Mouse (Mus musculus) liver, postnatal 0 days (tissue): ENCODE data around the gene Cbl. TPM values are rescaled to one million over a fixed set of nuclear protein-coding genes. Genes with fewer than 3 reads are reported as not detected.

Source experiments
- ATAC-seq: fragments of 200-750 bp; cut with Nextera tagmentation; 2 replicates; pipeline ENCODE4 v1.8.0; 2017; ENCODE audit warnings: mild to moderate bottlenecking, moderate library complexity
- DNase-seq: peaks from one replicate; pipeline ENCODE4 v3.0.0-alpha.2; 2016
- H3K27ac ChIP-seq: fragments of 300-500 bp; sonication (generic); 2 replicates; pipeline ENCODE4 v1.5.1; 2014; ENCODE audit warnings: antibody characterized with exemption, moderate library complexity, mild to moderate bottlenecking, low read depth
- H3K27me3 ChIP-seq: fragments of 300-500 bp; sonication (generic); 2 replicates; pipeline ENCODE4 v1.6.1; 2014; ENCODE audit warnings: low read length, control low read depth, mixed read lengths; ENCODE audit not compliant: insufficient read depth
- H3K36me3 ChIP-seq: fragments of 300-500 bp; sonication (generic); replicated peaks from 2 replicates; pipeline ENCODE4 v1.6.1; 2014; ENCODE audit warnings: mild to moderate bottlenecking, control low read depth, low read length, moderate library complexity, mixed read lengths; ENCODE audit not compliant: insufficient read depth
- H3K4me1 ChIP-seq: fragments of 300-500 bp; sonication (generic); 2 replicates; pipeline ENCODE4 v1.6.1; 2014; ENCODE audit warnings: antibody characterized with exemption, mild to moderate bottlenecking, control low read depth; ENCODE audit not compliant: insufficient read depth
- H3K4me2 ChIP-seq: fragments of 300-500 bp; sonication (generic); 2 replicates; pipeline ENCODE4 v1.6.1; 2014; ENCODE audit warnings: low read depth, mild to moderate bottlenecking, low read length, moderate library complexity, mixed read lengths
- H3K4me3 ChIP-seq: fragments of 300-500 bp; sonication (generic); 2 replicates; pipeline ENCODE4 v1.5.1; 2014; ENCODE audit warnings: low read depth, low read length
- H3K9ac ChIP-seq: fragments of 300-500 bp; sonication (generic); replicated peaks from 2 replicates; pipeline ENCODE4 v1.6.1; 2014; ENCODE audit warnings: mild to moderate bottlenecking, moderate library complexity
- H3K9me3 ChIP-seq: fragments of 300-500 bp; sonication (generic); 2 replicates; pipeline ENCODE4 v1.6.1; 2016; ENCODE audit warnings: mild to moderate bottlenecking, control low read depth, low read length, mixed read lengths
- CTCF ChIP-seq: sonication (generic); IDR thresholded peaks from 2 replicates; pipeline ENCODE4 v1.5.1; 2016; ENCODE audit warnings: antibody characterized with exemption, low read depth
- EP300 ChIP-seq: IDR thresholded peaks from 2 replicates; pipeline ENCODE4 v1.6.1; 2016; ENCODE audit warnings: antibody characterized with exemption, low read depth, mild to moderate bottlenecking
- WGBS: fragments of 180-500 bp; shearing (Covaris S2); extraction: QIAGEN DNeasy Blood & Tissue Kit; methylation state at CpG from one replicate; pipeline ENCODE4 v1.1.7; 2014; ENCODE audit not compliant: insufficient replicate concordance; 5-methylcytosine and 5-hydroxymethylcytosine counted together
- polyA plus RNA-seq: library from polyadenylated mRNA; unstranded; fragments of >200 nt; fragmentation: Nextera tagmentation; extraction: Ambion mirVana; gene quantifications from 2 replicates; pipeline ENCODE4 v1.2.1, GENCODE M21; 2015

Cbl gene
- polyA plus RNA-seq, 1 experiment from 2014 or later: 4.0 TPM

DNA sequence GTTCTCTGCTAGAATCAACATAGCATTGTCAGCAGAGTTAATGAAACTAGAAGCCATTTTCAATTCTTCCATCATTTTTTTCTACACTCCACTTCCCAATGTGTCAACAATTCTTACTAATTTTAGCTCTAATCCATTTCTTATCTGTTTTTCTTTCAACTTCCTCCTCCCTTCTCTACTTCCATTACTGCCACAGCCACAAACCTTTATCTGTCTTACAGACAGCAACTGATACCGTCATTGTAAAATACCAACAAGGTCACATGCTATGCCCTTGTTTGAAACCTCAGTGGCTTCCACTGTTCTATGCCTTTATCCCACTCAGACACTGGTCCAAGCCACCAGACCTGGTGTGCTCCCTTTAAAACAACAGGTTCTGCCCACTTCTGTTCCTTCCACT, 39.8 kb downstream of the Cbl start:
- H3K9ac ChIP-seq: no peak overlapping the region
- no peaks in the 10 kb centered on the region for H3K9me3 ChIP-seq
- no peak overlapping the region for H3K4me2 ChIP-seq
- TF ChIP-seq CTCF: no peak
- DNase-seq (no peak), ATAC-seq (no peak)
- H3K27me3 ChIP-seq: no peaks in the 10 kb centered on the region
- no peak overlapping the region for H3K27ac ChIP-seq
- 20% methylated on average over 1 of the region's 1 CpGs for WGBS
- H3K36me3 ChIP-seq: peaks cover 14% of the 10 kb centered on the region
- no peak overlapping the region for H3K4me3 ChIP-seq
- H3K4me1 ChIP-seq: peaks cover 7% of the 10 kb centered on the region

DNA sequence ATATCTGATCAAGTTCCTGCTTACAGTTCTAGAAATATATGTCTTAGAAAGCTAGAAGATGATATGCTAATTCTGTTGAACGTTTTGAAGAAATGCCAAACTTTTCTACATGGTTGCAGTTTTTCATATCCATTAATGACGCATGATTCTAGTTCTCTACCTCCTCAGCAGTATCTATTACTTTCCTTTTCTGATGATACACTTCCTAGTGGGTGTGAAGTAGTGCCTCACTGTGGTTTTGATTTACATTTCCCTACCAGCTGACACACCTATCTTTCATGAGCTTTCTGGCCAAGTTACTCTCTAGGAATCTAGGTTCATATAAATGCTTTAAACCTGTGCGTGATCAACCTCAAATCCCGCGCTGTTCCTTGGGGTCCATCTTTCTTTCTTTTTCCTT, 41.1 kb downstream of the Cbl start:
- no peak overlapping the region for H3K4me2 ChIP-seq
- no peak for ATAC-seq
- 89% methylated on average over 5 of the region's 5 CpGs for WGBS

DNA sequence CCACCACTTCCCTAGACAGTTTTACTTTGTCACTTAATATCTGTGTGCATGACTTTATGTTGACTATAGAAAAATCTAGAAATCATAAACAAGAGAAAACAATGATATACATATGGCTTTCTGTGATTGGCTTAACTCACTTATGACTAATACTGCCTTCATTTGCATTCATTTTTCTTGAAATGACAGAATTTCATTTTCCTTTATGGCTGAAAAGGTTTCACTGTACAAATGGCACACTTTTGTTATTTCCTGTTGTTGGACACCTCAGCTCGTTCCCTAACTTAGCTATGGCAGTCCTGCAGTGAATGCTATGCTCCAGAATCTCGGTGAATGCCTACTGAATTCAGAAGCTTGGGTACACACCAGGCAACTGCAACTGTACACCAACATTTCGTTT, 41.5 kb downstream of the Cbl start:
- peaks cover 7% of the 10 kb centered on the region for H3K4me1 ChIP-seq

More for the DNA sequence above, 41.1 kb downstream of the Cbl start:
- Histone ChIP-seq H3K9me3 (no peaks in the 10 kb centered on the region), H3K36me3 (peaks cover 10% of the 10 kb centered on the region; the same call in 1 of the 2 replicates), H3K27me3 (no peaks in the 10 kb centered on the region), H3K4me3 (no peak overlapping the region), H3K4me1 (peaks cover 7% of the 10 kb centered on the region), H3K9ac (no peak overlapping the region), H3K27ac (no peak overlapping the region)
- no peak for TF ChIP-seq CTCF
- no peak for TF ChIP-seq EP300
- no peak for DNase-seq

GRCm38 (mm10) chr9:44191166-44191565, 42.7 kb downstream of the Cbl start:
- H3K9ac ChIP-seq: no peak overlapping the region

More for the DNA sequence above, 41.5 kb downstream of the Cbl start:
- Histone ChIP-seq H3K9me3 (no peaks in the 10 kb centered on the region), H3K27ac (no peak overlapping the region), H3K4me2 (no peak overlapping the region), H3K27me3 (no peaks in the 10 kb centered on the region), H3K9ac (no peak overlapping the region), H3K4me3 (no peak overlapping the region), H3K36me3 (peaks cover 8% of the 10 kb centered on the region; the same call in 1 of the 2 replicates)
- ATAC-seq (no peak), DNase-seq (no peak)
- TF ChIP-seq EP300 (no peak), CTCF (no peak)
- 69% methylated on average over 3 of the region's 3 CpGs for WGBS

DNA sequence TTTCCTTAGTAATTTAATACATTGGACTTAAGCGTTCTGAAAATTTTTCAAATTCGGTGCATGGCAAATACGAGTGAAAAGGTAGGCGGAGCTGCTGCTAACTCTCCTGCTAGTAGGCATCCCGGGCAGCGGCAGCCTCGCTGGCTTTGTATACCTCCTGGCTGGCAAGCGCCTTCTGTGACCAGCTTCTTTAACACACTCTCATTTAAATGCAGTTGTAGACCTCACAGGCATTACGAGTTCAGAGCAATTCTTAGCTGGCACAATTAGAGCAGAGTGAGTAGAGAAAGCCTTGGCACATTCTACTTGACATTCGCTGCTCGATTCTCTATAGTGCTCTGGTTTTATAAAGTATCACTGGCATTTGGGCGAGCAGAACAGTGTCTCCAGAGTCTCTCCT, 45.6 kb downstream of the Cbl start:
- TF ChIP-seq EP300 (no peak), CTCF (no peak)
- Histone ChIP-seq H3K4me3 (no peak overlapping the region), H3K27ac (no peak overlapping the region), H3K27me3 (no peaks in the 10 kb centered on the region), H3K9ac (no peak overlapping the region), H3K4me2 (no peak overlapping the region), H3K36me3 (0 out of 2 replicates have a peak, but pooled peaks cover 8% of the 10 kb centered on the region), H3K9me3 (no peaks in the 10 kb centered on the region), H3K4me1 (no peaks in the 10 kb centered on the region)
- ATAC-seq: no peak
- 78% methylated on average over 12 of the region's 12 CpGs for WGBS
- no peak for DNase-seq

More at GRCm38 (mm10) chr9:44191166-44191565, 42.7 kb downstream of the Cbl start:
- Histone ChIP-seq H3K4me2 (no peak overlapping the region), H3K27me3 (no peaks in the 10 kb centered on the region), H3K36me3 (peaks cover 8% of the 10 kb centered on the region; the same call in 1 of the 2 replicates), H3K4me3 (no peak overlapping the region), H3K27ac (0 out of 2 replicates have a peak overlapping the region, but pooled peaks have one; percentile 11), H3K9me3 (no peaks in the 10 kb centered on the region), H3K4me1 (peaks cover 7% of the 10 kb centered on the region)
- ATAC-seq (no peak), DNase-seq (no peak)
- TF ChIP-seq CTCF: no peak
- peak; percentile 61; the same call in 1 of the 2 replicates for TF ChIP-seq EP300
- WGBS: 57% methylated on average over 3 of the region's 3 CpGs

DNA sequence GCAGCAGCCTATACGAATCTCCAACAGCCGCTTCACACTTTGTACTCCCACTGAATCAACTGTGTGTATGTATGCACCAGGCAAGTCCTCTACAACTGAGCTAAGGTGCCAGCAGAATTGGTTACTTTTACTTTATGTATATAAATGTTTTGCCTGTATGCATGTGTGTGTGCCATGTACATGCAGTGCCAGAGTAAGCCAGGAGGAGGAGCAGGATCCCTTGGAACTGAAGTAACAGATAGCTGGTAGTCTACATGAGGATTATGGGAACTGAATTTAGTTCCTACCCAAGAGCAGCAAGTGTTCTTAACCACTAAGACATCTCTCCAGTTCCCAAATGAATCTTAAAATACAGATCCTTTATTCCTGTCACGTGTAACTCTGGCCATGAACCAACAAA, 51.6 kb downstream of the Cbl start:
- H3K27ac ChIP-seq: no peak overlapping the region
- WGBS: 76% methylated on average over 3 of the region's 3 CpGs
- TF ChIP-seq CTCF: peak; percentile 76
- no peak for TF ChIP-seq EP300
- H3K36me3 ChIP-seq: no peaks in the 10 kb centered on the region
- H3K9me3 ChIP-seq: no peaks in the 10 kb centered on the region
- H3K4me2 ChIP-seq: no peak overlapping the region
- H3K9ac ChIP-seq: no peak overlapping the region
- no peaks in the 10 kb centered on the region for H3K27me3 ChIP-seq
- H3K4me1 ChIP-seq: peaks cover 6% of the 10 kb centered on the region
- no peak overlapping the region for H3K4me3 ChIP-seq
- peak; percentile 55 for DNase-seq
- ATAC-seq: no peak

- DNase-seq (no peak), ATAC-seq (no peak)
- H3K36me3 ChIP-seq: no peaks in the 10 kb centered on the region
Observed at GRCm38 (mm10) chr9:44181537-44181936, 52.3 kb downstream of the Cbl start.

More at GRCm38 (mm10) chr9:44181537-44181936, 52.3 kb downstream of the Cbl start:
- H3K9me3 ChIP-seq: no peaks in the 10 kb centered on the region
- H3K4me1 ChIP-seq: peaks cover 11% of the 10 kb centered on the region
- no peak overlapping the region for H3K4me2 ChIP-seq
- no peak overlapping the region for H3K27ac ChIP-seq
- no peak overlapping the region for H3K4me3 ChIP-seq
- no peaks in the 10 kb centered on the region for H3K27me3 ChIP-seq
- WGBS: 41% methylated on average over 5 of the region's 5 CpGs
- no peak overlapping the region for H3K9ac ChIP-seq
- no peak for TF ChIP-seq CTCF
- no peak for TF ChIP-seq EP300
